Mouse (Mus musculus): ENCODE data around the gene Asb5. TPM values are rescaled to one million over a fixed set of nuclear protein-coding genes. Genes with fewer than 3 reads are reported as not detected.
A peak's percentile ranks its signal among the peaks of the same experiment; 100 is the strongest.

Gene Asb5
- polyA plus RNA-seq, 1 experiment from 2014 or later, result 2.8 TPM

DNA sequence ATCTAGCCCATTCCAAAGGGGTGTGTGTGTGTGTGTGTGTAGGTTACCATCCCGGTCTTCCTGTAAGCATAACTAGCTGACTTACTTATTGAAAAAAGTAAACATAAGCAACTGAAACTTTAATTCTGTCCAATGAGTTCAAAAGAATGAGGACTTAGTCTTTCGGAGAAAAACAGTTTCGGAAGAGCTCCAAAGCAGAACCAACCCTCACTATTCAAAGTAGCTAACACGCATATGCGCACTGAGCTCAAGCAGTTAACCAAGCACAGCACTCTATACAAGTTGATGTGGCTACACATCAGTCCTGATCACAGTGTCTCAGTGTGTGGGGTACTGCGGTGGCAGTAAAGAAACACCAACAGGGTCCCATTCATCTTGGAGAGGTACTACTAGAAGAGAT, 2.7 kb upstream of the Asb5 start:
- H3K9me3 ChIP-seq (ENCODE audit: control insufficient read depth), result no peaks in the 10 kb centered on the region
- ATAC-seq, result no peak
- no peaks in the 10 kb centered on the region for H3K4me1 ChIP-seq (replicated peaks; ENCODE audit: control insufficient read depth, insufficient read depth, low read length)
- no peak for TF ChIP-seq CTCF (IDR thresholded peaks at IDR 0.05; ENCODE audit: low read depth)
- H3K27me3 ChIP-seq (replicated peaks; ENCODE audit: control insufficient read depth, insufficient read depth, low read length), result no peaks in the 10 kb centered on the region
- H3K4me3 ChIP-seq (ENCODE audit: low read depth, low read length), result no peak overlapping the region
- H3K4me2 ChIP-seq (replicated peaks; ENCODE audit: low read depth), result no peak overlapping the region
- no peak overlapping the region for H3K9ac ChIP-seq (ENCODE audit: low read depth, low read length)
- H3K27ac ChIP-seq (ENCODE audit: low read depth, low read length), result no peak overlapping the region
- WGBS, result 91% methylated on average over 6 of the region's 6 CpGs
- peaks cover 10% of the 10 kb centered on the region for H3K36me3 ChIP-seq (ENCODE audit: control insufficient read depth, insufficient read depth)

DNA sequence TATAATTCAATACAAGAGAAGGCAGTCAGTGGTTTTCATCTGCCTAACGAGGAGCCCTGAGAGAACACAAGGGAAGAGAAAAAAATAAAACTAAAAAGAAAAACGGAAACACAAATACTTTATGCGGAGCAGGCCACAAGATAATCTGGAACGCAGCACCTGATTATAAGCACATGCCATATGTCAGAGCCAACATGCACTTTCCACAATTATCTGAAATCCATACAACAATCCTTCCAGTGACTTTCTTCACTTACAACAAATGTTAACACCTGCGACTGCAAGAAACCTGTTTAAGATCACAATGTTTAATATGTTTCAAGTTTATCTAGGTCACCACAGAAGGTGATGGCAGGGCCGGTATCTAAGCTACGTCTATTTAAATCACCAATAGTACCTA, 809 bp upstream of the Asb5 start:
- no peaks in the 10 kb centered on the region for H3K9me3 ChIP-seq (ENCODE audit: control insufficient read depth)
- no peak overlapping the region for H3K27ac ChIP-seq (ENCODE audit: low read depth, low read length)
- no peak for TF ChIP-seq CTCF (IDR thresholded peaks at IDR 0.05; ENCODE audit: low read depth)
- no peak for ATAC-seq
- H3K27me3 ChIP-seq (replicated peaks; ENCODE audit: control insufficient read depth, insufficient read depth, low read length), result no peaks in the 10 kb centered on the region
- no peak overlapping the region for H3K9ac ChIP-seq (ENCODE audit: low read depth, low read length)
- 19% methylated on average over 7 of the region's 7 CpGs for WGBS
- peak overlapping the region; percentile 78 for H3K4me2 ChIP-seq (replicated peaks; ENCODE audit: low read depth)
- H3K4me1 ChIP-seq (replicated peaks; ENCODE audit: control insufficient read depth, insufficient read depth, low read length), result no peaks in the 10 kb centered on the region
- peak overlapping the region; percentile 99 for H3K4me3 ChIP-seq (ENCODE audit: low read depth, low read length)
- peaks cover 10% of the 10 kb centered on the region; the same call in 1 of the 2 replicates for H3K36me3 ChIP-seq (ENCODE audit: control insufficient read depth, insufficient read depth)

DNA sequence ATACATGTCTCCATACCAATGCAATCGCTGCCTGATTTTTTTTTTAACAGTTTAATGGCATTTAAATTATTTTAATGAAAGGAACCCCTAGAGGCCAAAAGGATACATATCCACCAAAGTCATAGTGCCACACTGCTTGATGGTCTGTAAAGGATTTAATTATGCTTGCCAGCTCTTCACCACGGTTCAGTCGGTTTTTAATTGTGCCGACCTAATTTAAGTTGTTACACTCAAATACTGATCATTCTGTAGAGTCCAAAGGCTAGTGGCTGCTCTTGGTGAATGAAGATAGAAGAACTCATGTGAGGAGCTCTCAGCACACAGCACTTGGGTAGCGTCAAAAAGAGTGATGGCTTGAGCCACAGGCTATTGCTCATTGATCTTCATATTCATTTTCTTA, 5.8 kb downstream of the Asb5 start:
- H3K4me1 ChIP-seq (replicated peaks; ENCODE audit: control insufficient read depth, insufficient read depth, low read length), result no peaks in the 10 kb centered on the region
- no peak for ATAC-seq
- no peak overlapping the region for H3K4me3 ChIP-seq (ENCODE audit: low read depth, low read length)
- 92% methylated on average over 5 of the region's 5 CpGs for WGBS
- no peaks in the 10 kb centered on the region for H3K9me3 ChIP-seq (ENCODE audit: control insufficient read depth)
- no peak overlapping the region for H3K4me2 ChIP-seq (replicated peaks; ENCODE audit: low read depth)
- TF ChIP-seq CTCF (IDR thresholded peaks at IDR 0.05; ENCODE audit: low read depth), result no peak
- no peak overlapping the region for H3K9ac ChIP-seq (ENCODE audit: low read depth, low read length)
- no peaks in the 10 kb centered on the region for H3K27me3 ChIP-seq (replicated peaks; ENCODE audit: control insufficient read depth, insufficient read depth, low read length)
- H3K36me3 ChIP-seq (ENCODE audit: control insufficient read depth, insufficient read depth), result no peaks in the 10 kb centered on the region
- no peak overlapping the region for H3K27ac ChIP-seq (ENCODE audit: low read depth, low read length)

DNA sequence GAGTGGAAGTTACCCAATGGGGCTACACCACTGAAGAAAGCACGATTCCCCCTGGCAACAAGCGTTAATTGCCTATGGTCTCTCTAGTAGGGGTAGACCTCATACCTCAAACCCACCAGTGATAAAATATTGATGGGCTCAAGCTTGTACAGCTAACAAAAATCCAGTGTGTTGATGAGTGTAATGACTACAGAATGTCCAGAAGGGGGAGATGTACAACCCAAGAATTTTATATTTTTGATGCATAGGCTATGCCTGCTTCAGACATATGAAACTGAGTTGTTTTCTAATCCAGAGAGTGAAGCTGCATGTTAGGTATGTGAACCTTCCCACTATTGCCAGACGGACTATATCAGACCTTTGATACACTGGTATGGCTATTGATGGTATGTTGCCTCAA, 7.9 kb downstream of the Asb5 start:
- peak; percentile 55 for TF ChIP-seq CTCF (IDR thresholded peaks at IDR 0.05; ENCODE audit: low read depth)
- H3K9ac ChIP-seq (ENCODE audit: low read depth, low read length), result no peak overlapping the region
- no peak overlapping the region for H3K4me2 ChIP-seq (replicated peaks; ENCODE audit: low read depth)
- H3K27ac ChIP-seq (ENCODE audit: low read depth, low read length), result no peak overlapping the region
- no peak for ATAC-seq
- no peak overlapping the region for H3K4me3 ChIP-seq (ENCODE audit: low read depth, low read length)
- 92% methylated on average over 3 of the region's 3 CpGs for WGBS
- no peaks in the 10 kb centered on the region for H3K27me3 ChIP-seq (replicated peaks; ENCODE audit: control insufficient read depth, insufficient read depth, low read length)
- no peaks in the 10 kb centered on the region for H3K9me3 ChIP-seq (ENCODE audit: control insufficient read depth)
- H3K4me1 ChIP-seq (replicated peaks; ENCODE audit: control insufficient read depth, insufficient read depth, low read length), result no peaks in the 10 kb centered on the region
- H3K36me3 ChIP-seq (ENCODE audit: control insufficient read depth, insufficient read depth), result no peaks in the 10 kb centered on the region

DNA sequence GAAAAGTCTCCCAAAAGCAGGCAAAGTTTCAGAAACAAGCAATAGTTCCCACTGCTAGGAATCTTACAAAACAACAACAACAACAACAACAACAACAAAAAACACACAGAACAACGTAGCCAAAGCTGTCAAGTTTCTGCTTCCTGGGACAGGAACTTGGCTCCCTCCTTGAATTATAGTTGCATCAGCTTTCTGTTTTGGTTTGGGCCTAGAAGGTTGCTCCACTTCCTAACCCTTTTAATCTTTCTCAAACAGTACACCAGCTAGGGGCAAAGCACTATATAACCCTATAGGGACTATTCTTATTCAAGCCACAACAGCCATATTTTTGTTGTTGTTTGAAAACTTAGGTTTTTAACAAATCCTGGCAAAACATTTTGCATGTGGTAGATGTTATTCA, 12.0 kb downstream of the Asb5 start:
- Histone ChIP-seq H3K27me3 (replicated peaks; ENCODE audit: control insufficient read depth, insufficient read depth, low read length) (no peaks in the 10 kb centered on the region), H3K4me3 (ENCODE audit: low read depth, low read length) (no peak overlapping the region), H3K4me1 (replicated peaks; ENCODE audit: control insufficient read depth, insufficient read depth, low read length) (no peaks in the 10 kb centered on the region), H3K9me3 (ENCODE audit: control insufficient read depth) (no peaks in the 10 kb centered on the region), H3K27ac (ENCODE audit: low read depth, low read length) (no peak overlapping the region), H3K4me2 (replicated peaks; ENCODE audit: low read depth) (no peak overlapping the region), H3K36me3 (ENCODE audit: control insufficient read depth, insufficient read depth) (no peaks in the 10 kb centered on the region), H3K9ac (ENCODE audit: low read depth, low read length) (no peak overlapping the region)
- WGBS, result 59% methylated on average over 1 of the region's 1 CpGs
- ATAC-seq, result no peak
- TF ChIP-seq CTCF (IDR thresholded peaks at IDR 0.05; ENCODE audit: low read depth), result no peak

DNA sequence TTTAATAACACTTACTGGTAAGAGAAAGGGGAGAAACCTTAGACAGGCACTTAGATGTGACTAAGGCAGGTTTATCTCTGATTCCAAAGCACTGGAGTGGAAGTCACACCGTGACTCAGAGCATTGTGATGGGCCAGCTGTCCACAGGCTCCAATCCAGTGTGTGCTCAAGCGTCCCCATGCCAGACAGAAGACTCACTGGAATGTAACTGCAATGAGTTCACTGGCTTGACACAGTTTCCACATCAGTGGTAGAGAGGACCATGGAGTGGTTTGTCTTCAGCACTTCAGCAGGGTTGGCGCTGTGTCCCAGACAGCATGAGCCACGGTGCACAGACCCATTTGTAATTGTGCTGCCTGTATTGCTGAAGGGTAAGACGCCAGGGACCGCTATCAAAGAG, 19.0 kb downstream of the Asb5 start:
- Histone ChIP-seq H3K4me2 (replicated peaks; ENCODE audit: low read depth) (no peak overlapping the region), H3K9me3 (ENCODE audit: control insufficient read depth) (no peaks in the 10 kb centered on the region), H3K9ac (ENCODE audit: low read depth, low read length) (no peak overlapping the region), H3K4me3 (ENCODE audit: low read depth, low read length) (no peak overlapping the region), H3K4me1 (replicated peaks; ENCODE audit: control insufficient read depth, insufficient read depth, low read length) (no peaks in the 10 kb centered on the region), H3K27ac (ENCODE audit: low read depth, low read length) (no peak overlapping the region), H3K27me3 (replicated peaks; ENCODE audit: control insufficient read depth, insufficient read depth, low read length) (no peaks in the 10 kb centered on the region), H3K36me3 (ENCODE audit: control insufficient read depth, insufficient read depth) (no peaks in the 10 kb centered on the region)
- ATAC-seq, result no peak
- no peak for TF ChIP-seq CTCF (IDR thresholded peaks at IDR 0.05; ENCODE audit: low read depth)
- WGBS, result 80% methylated on average over 6 of the region's 6 CpGs

DNA sequence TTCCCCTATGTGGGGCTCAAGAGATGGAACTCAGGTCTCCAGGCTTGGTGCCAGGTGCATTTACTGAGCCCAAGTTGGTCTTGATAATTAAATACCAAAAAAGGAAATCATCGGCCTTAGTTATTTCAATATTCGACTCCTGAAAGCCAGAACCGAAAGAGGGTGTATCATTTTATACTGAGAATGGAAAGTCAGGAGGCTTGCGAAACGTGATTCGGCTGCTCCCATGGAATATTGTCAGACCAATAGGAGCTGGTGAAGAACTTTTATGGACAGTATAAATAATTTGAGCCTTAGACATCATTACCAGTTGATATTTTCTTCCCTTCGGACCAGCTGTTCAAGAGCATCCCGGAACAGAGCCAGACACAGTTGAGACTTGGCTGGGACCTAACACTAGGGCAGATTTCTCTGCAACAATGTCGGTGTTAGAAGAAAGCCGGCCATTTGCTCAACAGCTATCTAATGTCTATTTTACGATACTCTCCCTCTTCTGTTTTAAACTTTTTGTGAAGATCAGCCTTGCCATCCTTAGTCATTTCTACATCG, 20.7 kb downstream of the Asb5 start:
- H3K9ac ChIP-seq (ENCODE audit: low read depth, low read length), result no peak overlapping the region
- no peak overlapping the region for H3K4me2 ChIP-seq (replicated peaks; ENCODE audit: low read depth)
- no peak overlapping the region for H3K27ac ChIP-seq (ENCODE audit: low read depth, low read length)
- no peaks in the 10 kb centered on the region for H3K27me3 ChIP-seq (replicated peaks; ENCODE audit: control insufficient read depth, insufficient read depth, low read length)
- H3K36me3 ChIP-seq (ENCODE audit: control insufficient read depth, insufficient read depth), result no peaks in the 10 kb centered on the region
- H3K9me3 ChIP-seq (ENCODE audit: control insufficient read depth), result no peaks in the 10 kb centered on the region
- no peak overlapping the region for H3K4me3 ChIP-seq (ENCODE audit: low read depth, low read length)
- 89% methylated on average over 12 of the region's 12 CpGs for WGBS
- no peak for ATAC-seq
- TF ChIP-seq CTCF (IDR thresholded peaks at IDR 0.05; ENCODE audit: low read depth), result no peak
- no peaks in the 10 kb centered on the region for H3K4me1 ChIP-seq (replicated peaks; ENCODE audit: control insufficient read depth, insufficient read depth, low read length)

Measured in intestine, postnatal 0 days (tissue).